Mouse (Mus musculus): ENCODE measurements around the gene Siah1a. TPM values are rescaled to one million over a fixed set of nuclear protein-coding genes. Genes with fewer than 3 reads are reported as not detected.
A peak's percentile ranks its signal among the peaks of the same experiment; 100 is the strongest.

The Siah1a gene
- polyA plus RNA-seq, 1 experiment from 2014 or later: 39.1 TPM

DNA sequence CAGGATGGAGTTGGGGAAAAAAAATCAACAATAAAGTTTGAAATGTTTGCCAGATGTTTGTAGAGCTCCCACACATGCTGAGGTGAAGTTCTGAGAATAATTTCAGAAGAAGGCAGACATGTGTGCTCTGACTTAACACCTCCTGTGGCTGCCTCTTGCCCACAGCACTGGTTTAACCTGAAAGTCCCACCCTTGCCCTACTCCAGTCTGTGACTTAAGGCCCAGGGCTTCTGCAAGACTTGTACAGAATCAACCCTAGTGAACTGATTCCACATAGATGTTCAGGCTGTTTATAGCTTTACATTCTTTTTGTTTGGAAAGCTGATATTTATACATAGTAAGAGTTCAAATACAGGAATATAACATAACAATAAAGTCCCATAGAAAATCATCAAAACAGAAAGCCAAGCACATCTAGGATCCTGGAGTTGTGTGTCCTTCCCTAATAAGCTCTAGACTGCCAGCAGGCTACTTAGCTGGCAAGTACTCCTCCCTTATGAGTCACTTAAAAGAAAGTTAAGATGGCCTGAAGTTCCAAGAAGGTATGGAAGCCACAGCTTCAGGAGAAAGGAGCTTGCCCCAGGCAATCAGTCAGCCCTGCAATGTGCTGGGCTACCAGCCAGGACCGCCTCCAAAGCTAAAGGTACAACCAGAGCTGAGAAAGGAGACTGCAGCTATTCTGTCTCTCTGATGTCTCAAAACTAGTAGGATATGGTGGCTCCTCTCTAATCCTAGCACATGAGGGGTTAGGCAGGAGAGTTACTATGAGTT is 24.4 kb upstream of the Siah1a start:
- 67% methylated on average over 1 of the region's 1 CpGs for WGBS

DNA sequence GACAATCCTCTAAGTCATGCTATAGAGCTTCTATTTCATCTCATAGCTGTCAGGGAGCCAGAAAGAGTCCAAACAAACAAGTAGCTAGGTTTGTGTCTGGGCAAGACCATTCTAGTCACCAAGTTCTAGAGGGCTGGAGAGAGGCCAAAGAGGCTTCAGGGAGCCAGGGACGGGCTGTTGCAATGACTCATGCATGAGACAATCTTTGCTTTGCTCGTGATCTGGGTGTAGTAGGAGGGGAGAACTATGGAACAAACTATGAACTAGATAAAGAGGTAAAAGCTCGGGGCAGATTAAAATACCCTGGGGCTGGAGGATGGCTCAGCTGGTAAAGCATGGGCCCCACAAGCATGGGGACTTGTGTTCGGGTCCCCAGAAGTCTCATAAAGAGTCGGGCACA is 22.8 kb upstream of the Siah1a start:
- no peak overlapping the region for H3K4me2 ChIP-seq (replicated peaks; ENCODE audit: low read depth, low read length)
- no peak overlapping the region for H3K4me3 ChIP-seq (ENCODE audit: low read depth, low read length)
- no peaks in the 10 kb centered on the region for H3K4me1 ChIP-seq (ENCODE audit: control insufficient read depth, insufficient read depth, low read length)
- H3K9me3 ChIP-seq (ENCODE audit: control insufficient read depth, low read depth, low read length): no peaks in the 10 kb centered on the region
- no peak overlapping the region for H3K9ac ChIP-seq (replicated peaks; ENCODE audit: low read depth, low read length)
- no peak for ATAC-seq (ENCODE audit: insufficient number of reproducible peaks, insufficient read depth, low FRiP score, low read depth)
- H3K27ac ChIP-seq (ENCODE audit: low read length): no peak overlapping the region
- no peaks in the 10 kb centered on the region for H3K36me3 ChIP-seq (ENCODE audit: control insufficient read depth, insufficient read depth, low read length)
- WGBS: 63% methylated on average over 5 of the region's 5 CpGs
- no peaks in the 10 kb centered on the region for H3K27me3 ChIP-seq (ENCODE audit: control insufficient read depth, insufficient read depth, low read length)

More for the DNA sequence above, 24.4 kb upstream of the Siah1a start:
- H3K9me3 ChIP-seq (ENCODE audit: control insufficient read depth, low read depth, low read length): no peaks in the 10 kb centered on the region
- H3K4me1 ChIP-seq (ENCODE audit: control insufficient read depth, insufficient read depth, low read length): no peaks in the 10 kb centered on the region
- H3K4me2 ChIP-seq (replicated peaks; ENCODE audit: low read depth, low read length): no peak overlapping the region
- no peaks in the 10 kb centered on the region for H3K27me3 ChIP-seq (ENCODE audit: control insufficient read depth, insufficient read depth, low read length)
- H3K4me3 ChIP-seq (ENCODE audit: low read depth, low read length): no peak overlapping the region
- H3K9ac ChIP-seq (replicated peaks; ENCODE audit: low read depth, low read length): no peak overlapping the region
- no peak overlapping the region for H3K27ac ChIP-seq (ENCODE audit: low read length)
- H3K36me3 ChIP-seq (ENCODE audit: control insufficient read depth, insufficient read depth, low read length): no peaks in the 10 kb centered on the region
- ATAC-seq (ENCODE audit: insufficient number of reproducible peaks, insufficient read depth, low FRiP score, low read depth): no peak

DNA sequence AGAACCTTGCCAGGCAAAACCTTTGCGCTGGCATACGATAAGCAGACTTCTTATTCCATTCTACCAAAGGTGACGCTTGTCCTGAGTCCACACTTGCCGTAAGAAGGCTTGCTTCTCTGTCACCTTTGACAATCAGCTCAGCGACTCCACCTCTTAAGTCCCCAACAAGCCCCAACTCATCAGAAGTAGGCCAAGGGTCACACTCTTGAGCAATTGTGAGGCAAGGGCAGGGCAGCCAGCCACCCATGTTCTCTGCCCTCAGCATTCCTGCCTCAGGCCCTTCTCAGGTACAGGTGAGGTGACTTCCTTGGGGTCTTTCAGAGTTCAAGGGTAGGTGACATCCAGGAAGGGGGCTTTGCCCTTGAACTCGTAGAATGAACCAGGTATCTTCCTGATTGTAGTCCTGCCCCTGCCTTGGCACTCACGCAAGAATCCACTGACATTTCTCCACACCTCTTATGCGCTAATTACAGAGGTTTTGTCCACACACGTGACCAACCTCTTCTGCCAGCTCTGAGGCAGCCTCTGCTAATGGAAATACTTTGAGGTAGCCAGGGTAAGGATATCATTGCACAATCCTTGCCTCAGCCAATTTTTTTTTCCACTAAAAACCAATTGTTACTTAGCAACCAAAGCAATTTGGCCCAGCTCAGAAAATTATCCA is 20.9 kb upstream of the Siah1a start:
- no peaks in the 10 kb centered on the region for H3K36me3 ChIP-seq (ENCODE audit: control insufficient read depth, insufficient read depth, low read length)
- H3K27me3 ChIP-seq (ENCODE audit: control insufficient read depth, insufficient read depth, low read length): no peaks in the 10 kb centered on the region
- no peaks in the 10 kb centered on the region for H3K4me1 ChIP-seq (ENCODE audit: control insufficient read depth, insufficient read depth, low read length)
- 88% methylated on average over 9 of the region's 9 CpGs for WGBS
- H3K4me2 ChIP-seq (replicated peaks; ENCODE audit: low read depth, low read length): no peak overlapping the region
- H3K9me3 ChIP-seq (ENCODE audit: control insufficient read depth, low read depth, low read length): no peaks in the 10 kb centered on the region
- H3K4me3 ChIP-seq (ENCODE audit: low read depth, low read length): no peak overlapping the region
- no peak overlapping the region for H3K27ac ChIP-seq (ENCODE audit: low read length)
- no peak overlapping the region for H3K9ac ChIP-seq (replicated peaks; ENCODE audit: low read depth, low read length)
- ATAC-seq (ENCODE audit: insufficient number of reproducible peaks, insufficient read depth, low FRiP score, low read depth): no peak

DNA sequence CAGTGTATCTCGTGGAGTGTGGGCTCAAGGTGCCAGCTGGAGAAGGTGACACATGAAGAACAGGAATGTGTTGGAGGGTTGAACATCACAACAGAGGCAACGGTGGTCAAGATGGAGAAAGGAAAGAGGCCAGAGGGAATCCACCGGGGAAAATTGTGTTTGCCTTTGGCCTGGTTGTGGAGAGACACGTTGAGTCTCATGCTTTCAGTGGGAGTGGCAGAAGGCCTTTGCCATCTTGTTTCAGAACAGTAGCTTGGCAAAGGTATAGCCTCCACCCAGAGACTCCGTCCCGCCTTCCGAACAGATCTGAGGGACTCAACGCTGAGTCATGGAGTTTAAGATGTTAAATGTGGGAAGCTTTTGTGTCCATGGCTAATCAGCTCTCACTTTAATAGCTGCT is 19.9 kb upstream of the Siah1a start:
- ATAC-seq (ENCODE audit: insufficient number of reproducible peaks, insufficient read depth, low FRiP score, low read depth): no peak
- H3K27ac ChIP-seq (ENCODE audit: low read length): no peak overlapping the region
- no peaks in the 10 kb centered on the region for H3K27me3 ChIP-seq (ENCODE audit: control insufficient read depth, insufficient read depth, low read length)
- no peaks in the 10 kb centered on the region for H3K36me3 ChIP-seq (ENCODE audit: control insufficient read depth, insufficient read depth, low read length)
- H3K9me3 ChIP-seq (ENCODE audit: control insufficient read depth, low read depth, low read length): no peaks in the 10 kb centered on the region
- H3K4me2 ChIP-seq (replicated peaks; ENCODE audit: low read depth, low read length): no peak overlapping the region
- H3K9ac ChIP-seq (replicated peaks; ENCODE audit: low read depth, low read length): no peak overlapping the region
- no peaks in the 10 kb centered on the region for H3K4me1 ChIP-seq (ENCODE audit: control insufficient read depth, insufficient read depth, low read length)
- 82% methylated on average over 8 of the region's 8 CpGs for WGBS
- H3K4me3 ChIP-seq (ENCODE audit: low read depth, low read length): no peak overlapping the region

DNA sequence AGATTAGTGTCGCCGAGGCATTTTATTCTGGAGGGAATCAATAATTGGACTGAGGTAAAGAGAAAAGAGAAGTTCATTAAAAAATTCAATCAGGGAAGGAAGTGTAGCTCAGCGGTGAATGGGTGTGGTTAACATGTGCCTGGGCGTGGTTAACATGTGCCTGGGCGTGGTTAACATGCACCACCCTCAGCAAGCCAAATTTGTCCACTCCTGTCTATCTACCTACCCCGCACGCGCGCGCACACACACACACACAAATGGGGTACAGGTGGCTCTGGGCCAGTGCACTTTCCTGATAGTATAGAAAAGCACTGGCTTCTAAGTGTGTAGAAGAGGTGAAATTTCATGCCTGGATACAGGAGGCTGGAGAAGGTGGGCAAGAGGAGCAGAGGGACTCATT is 19.4 kb upstream of the Siah1a start:
- Histone ChIP-seq H3K9ac (replicated peaks; ENCODE audit: low read depth, low read length) (no peak overlapping the region), H3K9me3 (ENCODE audit: control insufficient read depth, low read depth, low read length) (no peaks in the 10 kb centered on the region), H3K27ac (ENCODE audit: low read length) (no peak overlapping the region), H3K4me2 (replicated peaks; ENCODE audit: low read depth, low read length) (no peak overlapping the region), H3K4me3 (ENCODE audit: low read depth, low read length) (no peak overlapping the region), H3K4me1 (ENCODE audit: control insufficient read depth, insufficient read depth, low read length) (no peaks in the 10 kb centered on the region), H3K27me3 (ENCODE audit: control insufficient read depth, insufficient read depth, low read length) (no peaks in the 10 kb centered on the region), H3K36me3 (ENCODE audit: control insufficient read depth, insufficient read depth, low read length) (no peaks in the 10 kb centered on the region)
- ATAC-seq (ENCODE audit: insufficient number of reproducible peaks, insufficient read depth, low FRiP score, low read depth): no peak
- 88% methylated on average over 10 of the region's 10 CpGs for WGBS

DNA sequence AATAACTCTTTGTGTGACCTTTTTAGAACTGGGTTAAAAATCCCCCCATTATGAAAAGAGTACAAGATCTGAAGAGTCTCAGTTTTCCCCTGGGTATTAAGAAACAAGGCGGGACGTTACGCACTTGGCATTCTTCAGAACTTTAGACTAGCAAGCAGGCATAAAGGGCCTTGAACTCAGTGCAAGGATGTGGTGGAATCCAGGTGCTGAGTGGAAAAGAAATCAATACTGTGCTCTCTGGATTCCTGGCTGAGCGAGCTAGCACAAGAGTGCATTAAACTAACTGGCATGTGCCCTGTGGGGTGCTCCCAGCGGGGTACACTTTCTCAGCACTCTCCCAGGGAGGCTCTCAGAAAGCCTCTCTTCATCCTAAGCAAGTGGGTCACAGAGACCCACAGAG is 17.1 kb upstream of the Siah1a start:
- no peak overlapping the region for H3K4me3 ChIP-seq (ENCODE audit: low read depth, low read length)
- no peak overlapping the region for H3K4me2 ChIP-seq (replicated peaks; ENCODE audit: low read depth, low read length)
- no peak for ATAC-seq (ENCODE audit: insufficient number of reproducible peaks, insufficient read depth, low FRiP score, low read depth)
- H3K4me1 ChIP-seq (ENCODE audit: control insufficient read depth, insufficient read depth, low read length): no peaks in the 10 kb centered on the region
- H3K27me3 ChIP-seq (ENCODE audit: control insufficient read depth, insufficient read depth, low read length): no peaks in the 10 kb centered on the region
- no peak overlapping the region for H3K9ac ChIP-seq (replicated peaks; ENCODE audit: low read depth, low read length)
- H3K9me3 ChIP-seq (ENCODE audit: control insufficient read depth, low read depth, low read length): no peaks in the 10 kb centered on the region
- no peak overlapping the region for H3K27ac ChIP-seq (ENCODE audit: low read length)
- H3K36me3 ChIP-seq (ENCODE audit: control insufficient read depth, insufficient read depth, low read length): no peaks in the 10 kb centered on the region
- 60% methylated on average over 5 of the region's 5 CpGs for WGBS

DNA sequence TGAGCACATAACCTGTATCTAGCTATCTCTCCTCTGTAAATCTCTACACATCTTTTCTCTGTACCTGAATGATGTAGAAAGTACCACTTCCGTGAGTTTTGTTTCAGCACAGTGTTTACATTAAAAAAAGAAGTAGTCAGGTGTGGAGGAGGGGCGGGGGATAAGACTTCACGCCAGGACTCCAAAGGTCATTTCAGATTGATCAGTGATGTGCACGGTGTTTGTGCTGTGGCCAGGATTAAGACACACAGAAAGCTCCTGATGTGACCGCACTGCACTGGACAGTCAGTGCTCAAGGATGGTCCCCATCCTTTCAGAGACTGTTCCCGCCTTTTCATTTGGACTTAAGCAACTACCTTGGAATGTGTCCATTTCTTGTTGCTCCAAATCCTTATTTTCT is 15.0 kb upstream of the Siah1a start:
- Histone ChIP-seq H3K4me2 (replicated peaks; ENCODE audit: low read depth, low read length) (no peak overlapping the region), H3K9ac (replicated peaks; ENCODE audit: low read depth, low read length) (no peak overlapping the region), H3K36me3 (ENCODE audit: control insufficient read depth, insufficient read depth, low read length) (no peaks in the 10 kb centered on the region), H3K4me1 (ENCODE audit: control insufficient read depth, insufficient read depth, low read length) (no peaks in the 10 kb centered on the region), H3K27me3 (ENCODE audit: control insufficient read depth, insufficient read depth, low read length) (no peaks in the 10 kb centered on the region), H3K27ac (ENCODE audit: low read length) (no peak overlapping the region), H3K9me3 (ENCODE audit: control insufficient read depth, low read depth, low read length) (no peaks in the 10 kb centered on the region), H3K4me3 (ENCODE audit: low read depth, low read length) (no peak overlapping the region)
- no peak for ATAC-seq (ENCODE audit: insufficient number of reproducible peaks, insufficient read depth, low FRiP score, low read depth)
- 55% methylated on average over 6 of the region's 6 CpGs for WGBS

DNA sequence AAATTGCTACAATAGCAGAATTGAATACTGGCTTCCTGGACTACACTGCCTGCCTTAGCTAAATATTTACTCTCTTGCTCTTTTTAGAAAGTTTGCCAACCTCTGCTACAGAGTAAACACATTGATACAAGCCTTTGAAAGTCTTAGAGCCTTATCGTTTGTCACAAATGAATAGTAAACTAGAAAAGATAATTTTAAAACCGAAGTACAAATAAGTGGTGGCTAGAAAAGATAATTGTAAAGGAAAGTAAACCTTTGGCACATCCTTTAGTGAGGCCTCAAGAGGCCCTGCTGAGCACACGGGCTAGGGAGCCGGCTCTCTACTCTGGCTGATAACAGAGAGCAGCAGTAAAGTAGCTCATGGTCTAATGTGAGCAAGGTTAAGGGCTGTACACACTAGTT is 13.4 kb upstream of the Siah1a start:
- peak; percentile 88 for ATAC-seq (ENCODE audit: insufficient number of reproducible peaks, insufficient read depth, low FRiP score, low read depth)
- H3K27me3 ChIP-seq (ENCODE audit: control insufficient read depth, insufficient read depth, low read length): no peaks in the 10 kb centered on the region
- no peaks in the 10 kb centered on the region for H3K4me1 ChIP-seq (ENCODE audit: control insufficient read depth, insufficient read depth, low read length)
- H3K36me3 ChIP-seq (ENCODE audit: control insufficient read depth, insufficient read depth, low read length): no peaks in the 10 kb centered on the region
- no peak overlapping the region for H3K27ac ChIP-seq (ENCODE audit: low read length)
- WGBS: 27% methylated on average over 4 of the region's 4 CpGs
- H3K4me3 ChIP-seq (ENCODE audit: low read depth, low read length): no peak overlapping the region
- H3K9me3 ChIP-seq (ENCODE audit: control insufficient read depth, low read depth, low read length): no peaks in the 10 kb centered on the region
- H3K4me2 ChIP-seq (replicated peaks; ENCODE audit: low read depth, low read length): no peak overlapping the region
- H3K9ac ChIP-seq (replicated peaks; ENCODE audit: low read depth, low read length): no peak overlapping the region

All from stomach, embryonic 14.5 days (tissue).